Mouse (Mus musculus) ZHBTc4 (cell line): ENCODE measurements around the gene Rab3gap1.

Experiments used
- DNase-seq: peaks from one replicate; pipeline ENCODE4 v3.0.0-alpha.2; 2011; ENCODE audit warnings: low read depth, low spot score

The Rab3gap1 gene

GRCm38 (mm10) chr1:127980911-127981559 is 112.5 kb downstream of the Rab3gap1 start:
- peak; percentile 17 for DNase-seq

GRCm38 (mm10) chr1:127982268-127982667 is 113.7 kb downstream of the Rab3gap1 start:
- no peak for DNase-seq

DNA sequence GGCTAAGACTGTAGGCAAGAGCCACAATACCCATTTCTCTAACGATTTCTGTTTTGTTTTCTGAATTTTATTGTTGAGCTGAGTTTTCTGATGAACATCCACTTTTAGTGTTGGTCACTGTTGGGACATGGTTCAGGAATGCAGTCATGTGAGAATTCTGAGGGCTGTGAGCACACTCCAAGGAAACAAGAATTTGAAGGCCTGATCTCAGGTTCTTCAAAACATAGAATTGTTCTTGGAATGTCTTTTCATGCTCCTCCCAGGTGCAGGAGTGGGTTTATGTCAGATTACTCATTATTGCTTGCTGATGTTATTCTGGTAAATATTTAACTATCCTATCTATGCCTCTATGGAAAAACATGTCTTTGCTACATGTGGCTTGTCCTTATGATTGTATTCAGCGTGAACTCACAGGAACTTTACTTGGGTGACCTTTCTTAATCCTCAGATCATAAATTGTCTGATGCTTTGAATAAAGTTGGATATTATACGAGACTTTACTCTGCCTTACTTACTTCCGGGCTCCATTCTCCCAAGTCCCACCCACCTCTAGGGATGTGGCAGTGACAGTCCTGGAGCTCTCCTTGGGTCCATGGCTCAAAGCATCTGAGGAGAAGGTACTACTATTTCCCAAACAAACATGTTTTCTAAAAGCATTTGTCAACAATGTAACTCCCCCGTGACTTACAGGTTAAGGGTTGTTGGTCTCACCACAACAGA is 114.9 kb downstream of the Rab3gap1 start:
- DNase-seq: no peak

GRCm38 (mm10) chr1:127985391-127985790 is 116.8 kb downstream of the Rab3gap1 start:
- no peak for DNase-seq

DNA sequence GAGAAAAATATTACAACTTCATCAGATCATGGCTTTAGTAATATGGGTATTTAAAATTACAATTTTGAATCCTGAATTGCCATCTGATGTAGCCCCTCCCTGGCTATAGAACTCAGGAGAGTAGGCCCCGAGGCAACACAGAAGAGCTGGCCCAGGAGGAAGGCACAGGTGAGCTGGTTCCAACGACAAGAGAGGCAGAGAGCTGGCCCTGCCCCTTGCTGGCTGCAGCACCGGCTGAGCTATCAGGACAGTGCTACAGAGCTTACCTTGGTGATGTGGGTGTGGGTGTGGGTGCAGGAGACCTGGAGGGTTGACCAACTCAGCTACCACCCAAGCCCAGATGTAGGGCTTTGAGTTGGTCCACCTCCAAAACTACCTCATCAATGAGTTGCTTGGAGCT is 119.7 kb downstream of the Rab3gap1 start:
- DNase-seq: no peak

- DNase-seq: no peak
Measured at GRCm38 (mm10) chr1:127989387-127989786, 120.8 kb downstream of the Rab3gap1 start.

DNA sequence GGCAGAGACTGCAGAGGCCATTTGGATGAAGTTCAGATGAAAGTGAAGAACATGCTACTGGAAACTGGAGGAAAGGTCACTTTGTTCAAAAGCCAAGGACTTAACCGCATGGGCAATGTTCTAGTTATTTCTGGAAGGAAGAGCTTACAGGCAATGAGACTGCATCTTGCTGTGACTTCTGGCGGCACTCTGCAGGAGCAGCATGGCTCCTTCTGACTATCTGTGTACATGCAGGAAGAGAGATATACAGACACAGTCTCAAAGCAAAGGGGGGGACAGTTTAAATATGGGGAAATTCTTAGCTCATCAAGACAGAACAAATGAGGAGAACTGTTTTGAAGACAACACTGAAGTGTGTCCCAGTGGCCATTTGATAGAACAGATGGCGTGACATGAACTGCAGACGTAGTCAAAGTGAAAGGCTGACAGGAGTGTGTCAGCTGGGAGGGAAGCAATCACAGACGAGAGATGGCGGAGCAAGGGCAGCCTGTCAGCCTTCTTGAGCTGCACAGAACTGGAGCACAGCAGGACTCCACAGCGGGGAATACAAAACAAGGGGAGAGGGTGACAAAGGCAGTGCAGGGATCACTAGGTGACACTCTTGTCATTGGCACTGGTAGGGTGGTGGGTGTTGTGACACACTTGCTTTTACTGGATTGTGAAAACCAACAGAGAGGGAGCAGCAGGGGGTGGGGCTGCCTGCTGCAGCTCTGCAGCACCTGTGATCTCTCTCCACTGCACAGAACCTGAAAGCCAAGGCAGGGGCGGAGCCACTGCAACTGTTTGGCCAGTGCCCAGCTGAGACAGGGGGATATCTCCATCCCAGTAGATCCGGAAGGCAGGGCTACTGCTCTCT is 121.5 kb downstream of the Rab3gap1 start:
- peak; percentile 77 for DNase-seq
